ENCODE assay signal across 16 mouse cellular contexts in genomic region chr2:24336545-24336944, GRCm38 (mm10). TPM values are rescaled to one million over a fixed set of nuclear protein-coding genes. Genes with fewer than 3 reads are reported as not detected.
A peak's percentile ranks its signal among the peaks of the same experiment; 100 is the strongest.
DNase-seq lines count a peak whose midpoint lies in the region; ATAC-seq and TF ChIP-seq lines count a peak whose summit lies in the region.
"Had no signal": no experiment of that assay in that cellular context is flagged by ENCODE, and none has a peak within 500 bp of the region (broad histone marks: within the 10 kb centered on the region; RNA-seq: fewer than 3 reads in every experiment).

Il1rn (plus strand) TSS chr2:24336853.

- H3K9ac ChIP-seq in kidney, embryonic 15.5 days = no peak within 1 kb of the TSS
- H3K9ac ChIP-seq in limb, embryonic 15.5 days = no peak within 1 kb of the TSS
- H3K9ac ChIP-seq: embryonic facial prominence, embryonic 13.5 days; forebrain, embryonic 15.5 days had no signal

- no peak for DNase-seq in kidney, adult 2 months
- peak; percentile 57 for DNase-seq in urinary bladder, postnatal 14 days (ENCODE audit: low spot score)
- DNase-seq in urinary bladder, adult 2 months (ENCODE audit: low spot score) = no peak
- no peak for DNase-seq in embryo, embryonic 9.5 days (ENCODE audit: extremely low spot score)
- no peak for DNase-seq in layer of hippocampus, adult 2 months (ENCODE audit: low spot score in 2 of 2)
- DNase-seq in left cerebral cortex, adult 9 months (ENCODE audit: low spot score in 2 of 2) = no peak
- DNase-seq: B cell, adult 2 months; cerebellum, postnatal 14 days; retina, postnatal 1 day had no signal

- no peak for TF ChIP-seq POLR2A in kidney, adult 2 months (IDR thresholded peaks at IDR 0.05; ENCODE audit: low read depth, low read length)

- H3K36me3 ChIP-seq in kidney, embryonic 15.5 days = no peaks in the 10 kb centered on the region
- no peaks in the 10 kb centered on the region for H3K36me3 ChIP-seq in kidney, adult 2 months (ENCODE audit: control insufficient read depth, insufficient read depth, low read length)
- no peaks in the 10 kb centered on the region for H3K36me3 ChIP-seq in limb, embryonic 15.5 days
- H3K36me3 ChIP-seq: embryonic facial prominence, embryonic 13.5 days; forebrain, embryonic 15.5 days had no signal

- H3K27ac ChIP-seq in kidney, embryonic 15.5 days = no peak within 1 kb of the TSS
- no peak within 1 kb of the TSS for H3K27ac ChIP-seq in kidney, adult 2 months (ENCODE audit: insufficient read depth, low read depth, low read length)
- no peak within 1 kb of the TSS for H3K27ac ChIP-seq in limb, embryonic 15.5 days
- H3K27ac ChIP-seq in layer of hippocampus, adult 2 months = no peak within 1 kb of the TSS
- H3K27ac ChIP-seq: embryonic facial prominence, embryonic 13.5 days; forebrain, embryonic 15.5 days; hindbrain, postnatal 0 days had no signal

- H3K4me1 ChIP-seq in kidney, embryonic 15.5 days = peaks cover 13% of the 10 kb centered on the region; the same call in 1 of the 2 replicates
- H3K4me1 ChIP-seq in kidney, adult 2 months (ENCODE audit: control insufficient read depth, insufficient read depth, low read length) = no peaks in the 10 kb centered on the region
- H3K4me1 ChIP-seq in limb, embryonic 15.5 days = no peaks in the 10 kb centered on the region
- H3K4me1 ChIP-seq: embryonic facial prominence, embryonic 13.5 days; forebrain, embryonic 15.5 days had no signal

- H3K27me3 ChIP-seq in kidney, embryonic 15.5 days = no peaks in the 10 kb centered on the region
- no peaks in the 10 kb centered on the region for H3K27me3 ChIP-seq in kidney, adult 2 months (replicated peaks; ENCODE audit: control insufficient read depth, insufficient read depth, low read length)
- no peaks in the 10 kb centered on the region for H3K27me3 ChIP-seq in limb, embryonic 15.5 days
- H3K27me3 ChIP-seq: embryonic facial prominence, embryonic 13.5 days; forebrain, embryonic 15.5 days had no signal

- no peak within 1 kb of the TSS for H3K4me3 ChIP-seq in kidney, embryonic 15.5 days (replicated peaks)
- no peak within 1 kb of the TSS for H3K4me3 ChIP-seq in kidney, adult 2 months (ENCODE audit: insufficient read depth, low read depth, low read length)
- no peak within 1 kb of the TSS for H3K4me3 ChIP-seq in limb, embryonic 15.5 days
- H3K4me3 ChIP-seq in layer of hippocampus, adult 2 months = no peak within 1 kb of the TSS
- H3K4me3 ChIP-seq: embryonic facial prominence, embryonic 13.5 days; forebrain, embryonic 15.5 days had no signal

- no peaks in the 10 kb centered on the region for H3K9me3 ChIP-seq in kidney, embryonic 15.5 days (replicated peaks)
- no peaks in the 10 kb centered on the region for H3K9me3 ChIP-seq in limb, embryonic 15.5 days
- H3K9me3 ChIP-seq: embryonic facial prominence, embryonic 13.5 days; forebrain, embryonic 15.5 days had no signal

- ATAC-seq in kidney, embryonic 15.5 days (replicated peaks; ENCODE audit: low FRiP score) = peak; percentile 46; the same call in 1 of the 2 replicates
- ATAC-seq in limb, embryonic 15.5 days (ENCODE audit: insufficient number of reproducible peaks, low FRiP score, low TSS enrichment, low read depth) = no peak
- ATAC-seq: forebrain, embryonic 15.5 days; hindbrain, postnatal 0 days had no signal

- WGBS in kidney, embryonic 15.5 days = 54% methylated on average over 2 of the region's 2 CpGs
- 76% methylated on average over 2 of the region's 2 CpGs for WGBS in kidney, adult 2 months
- WGBS in limb, embryonic 15.5 days = 56% methylated on average over 2 of the region's 2 CpGs

- H3K4me2 ChIP-seq in kidney, embryonic 15.5 days = no peak within 1 kb of the TSS
- no peak within 1 kb of the TSS for H3K4me2 ChIP-seq in limb, embryonic 15.5 days
- H3K4me2 ChIP-seq: embryonic facial prominence, embryonic 13.5 days; forebrain, embryonic 15.5 days had no signal

- TF ChIP-seq CTCF in kidney, adult 2 months (conservative IDR thresholded peaks at IDR 0.05; ENCODE audit: insufficient read depth, insufficient read length, low read depth, low read length) = no peak
- no peak for TF ChIP-seq CTCF in layer of hippocampus, adult 2 months (conservative IDR thresholded peaks at IDR 0.05)

RNA-seq across cellular contexts. Expression of gene Il1rn, which starts in this region (rescaled TPM):
- 0.84 and 1.6 TPM in 2 replicates for polyA plus RNA-seq in kidney, embryonic 15.5 days (2015; fragmentation: Nextera tagmentation; extraction: Ambion mirVana)
- 0.34 and 0.53 TPM in 2 replicates for polyA plus RNA-seq in kidney, adult 2 months (2012; rRNA removed)
- 5.2 and 7.6 TPM in 2 replicates for polyA plus RNA-seq in urinary bladder, adult 2 months (2012; rRNA removed)
- 16.3 TPM in 2 replicates for polyA plus RNA-seq in limb, embryonic 15.5 days (2015; fragmentation: Nextera tagmentation; extraction: Ambion mirVana)
- total RNA-seq in layer of hippocampus, adult 2 months (2021) = not detected
- total RNA-seq: hindbrain, postnatal 0 days; left cerebral cortex, adult 8-10 months; MEL had no signal
